Mouse (Mus musculus) midbrain, embryonic 11.5 days (tissue): ENCODE measurements around the gene Fhdc1. TPM values are rescaled to one million over a fixed set of nuclear protein-coding genes. Genes with fewer than 3 reads are reported as not detected.

Source experiments
- ATAC-seq: fragments of 200-750 bp; cut with Nextera tagmentation; 2 replicates; pipeline ENCODE4 v1.8.0; 2017; ENCODE audit warnings: moderate TSS enrichment, moderate library complexity; ENCODE audit not compliant: low FRiP score
- DNase-seq: peaks from one replicate; pipeline ENCODE4 v3.0.0; 2015; ENCODE audit warnings: low spot score; ENCODE audit errors: missing footprints
- H3K27ac ChIP-seq: fragments of 300-500 bp; sonication (generic); 2 replicates; pipeline ENCODE4 v1.5.1; 2014; ENCODE audit warnings: low read depth, low read length
- H3K27me3 ChIP-seq: fragments of 300-500 bp; sonication (generic); 2 replicates; pipeline ENCODE4 v1.6.1; 2014; ENCODE audit warnings: mild to moderate bottlenecking, low read length, moderate library complexity, mixed read lengths; ENCODE audit not compliant: control insufficient read depth, insufficient read depth
- H3K36me3 ChIP-seq: fragments of 300-500 bp; sonication (generic); 2 replicates; pipeline ENCODE4 v1.6.1; 2014; ENCODE audit warnings: mild to moderate bottlenecking, low read length, moderate library complexity, mixed read lengths; ENCODE audit not compliant: control insufficient read depth, insufficient read depth
- H3K4me1 ChIP-seq: fragments of 300-500 bp; sonication (generic); 2 replicates; pipeline ENCODE4 v1.6.1; 2014; ENCODE audit warnings: low read length; ENCODE audit not compliant: control insufficient read depth, insufficient read depth
- H3K4me2 ChIP-seq: fragments of 300-500 bp; sonication (generic); 2 replicates; pipeline ENCODE4 v1.6.1; 2014; ENCODE audit warnings: mild to moderate bottlenecking, moderate library complexity
- H3K4me3 ChIP-seq: fragments of 300-500 bp; sonication (generic); 2 replicates; pipeline ENCODE4 v1.5.1; 2014; ENCODE audit warnings: low read depth, low read length
- H3K9ac ChIP-seq: fragments of 300-500 bp; sonication (generic); 2 replicates; pipeline ENCODE4 v1.6.1; 2014; ENCODE audit warnings: low read length
- H3K9me3 ChIP-seq: fragments of 300-500 bp; sonication (generic); 2 replicates; pipeline ENCODE4 v1.6.1; 2016; ENCODE audit warnings: low read length; ENCODE audit not compliant: control insufficient read depth
- WGBS: fragments of 180-500 bp; shearing (Covaris S2); extraction: QIAGEN DNeasy Blood & Tissue Kit; methylation state at CpG from one replicate; pipeline ENCODE4 v1.1.7; 2014; 5-methylcytosine and 5-hydroxymethylcytosine counted together
- polyA plus RNA-seq: library from polyadenylated mRNA; unstranded; fragments of >200 nt; fragmentation: Nextera tagmentation; extraction: Ambion mirVana; gene quantifications from 2 replicates; pipeline ENCODE4 v1.2.1, GENCODE M21; 2014

Fhdc1 gene
- polyA plus RNA-seq, 1 experiment from 2014 or later: 1.0 TPM

GRCm38 (mm10) chr3:84445838-84446237 lies 34.4 kb downstream of the Fhdc1 start:
- Histone ChIP-seq H3K4me3 (no peak overlapping the region), H3K27ac (no peak overlapping the region), H3K9me3 (no peaks in the 10 kb centered on the region), H3K36me3 (no peaks in the 10 kb centered on the region), H3K27me3 (no peaks in the 10 kb centered on the region), H3K4me1 (peaks cover 3% of the 10 kb centered on the region; the same call in 1 of the 2 replicates), H3K9ac (no peak overlapping the region; the same call in 1 of the 2 replicates), H3K4me2 (peak overlapping the region; percentile 17; the same call in 1 of the 2 replicates)
- ATAC-seq (no peak), DNase-seq (no peak)
- WGBS: 13% methylated on average over 9 of the region's 9 CpGs

- H3K27ac ChIP-seq: no peak overlapping the region
- ATAC-seq (no peak), DNase-seq (no peak)
- 71% methylated on average over 4 of the region's 4 CpGs for WGBS
- no peaks in the 10 kb centered on the region for H3K9me3 ChIP-seq
- H3K4me1 ChIP-seq: peaks cover 3% of the 10 kb centered on the region; the same call in 1 of the 2 replicates
- no peak overlapping the region for H3K4me2 ChIP-seq
- H3K27me3 ChIP-seq: no peaks in the 10 kb centered on the region
- no peak overlapping the region for H3K9ac ChIP-seq
- H3K4me3 ChIP-seq: no peak overlapping the region
- no peaks in the 10 kb centered on the region for H3K36me3 ChIP-seq
Measured at GRCm38 (mm10) chr3:84442890-84443289, 37.3 kb downstream of the Fhdc1 start.

GRCm38 (mm10) chr3:84439431-84440210 lies 40.6 kb downstream of the Fhdc1 start:
- WGBS: 93% methylated on average over 7 of the region's 7 CpGs
- no peaks in the 10 kb centered on the region for H3K9me3 ChIP-seq
- no peak overlapping the region for H3K9ac ChIP-seq
- H3K4me2 ChIP-seq: no peak overlapping the region
- no peaks in the 10 kb centered on the region for H3K4me1 ChIP-seq
- DNase-seq: no peak
- H3K36me3 ChIP-seq: no peaks in the 10 kb centered on the region
- H3K27ac ChIP-seq: no peak overlapping the region
- no peaks in the 10 kb centered on the region for H3K27me3 ChIP-seq
- H3K4me3 ChIP-seq: no peak overlapping the region
- no peak for ATAC-seq

- Histone ChIP-seq H3K4me3 (no peak overlapping the region), H3K27me3 (no peaks in the 10 kb centered on the region), H3K27ac (no peak overlapping the region), H3K9ac (no peak overlapping the region), H3K4me1 (no peaks in the 10 kb centered on the region), H3K9me3 (no peaks in the 10 kb centered on the region), H3K4me2 (no peak overlapping the region), H3K36me3 (no peaks in the 10 kb centered on the region)
- no peak for DNase-seq
- WGBS: 86% methylated on average over 7 of the region's 7 CpGs
- ATAC-seq: no peak
Measured at GRCm38 (mm10) chr3:84438840-84439239, 41.4 kb downstream of the Fhdc1 start.

GRCm38 (mm10) chr3:84438118-84438517 lies 42.1 kb downstream of the Fhdc1 start:
- Histone ChIP-seq H3K9ac (no peak overlapping the region), H3K9me3 (no peaks in the 10 kb centered on the region), H3K4me1 (peaks cover under 1% of the 10 kb centered on the region), H3K4me3 (no peak overlapping the region), H3K27ac (no peak overlapping the region), H3K4me2 (no peak overlapping the region), H3K36me3 (no peaks in the 10 kb centered on the region), H3K27me3 (no peaks in the 10 kb centered on the region)
- DNase-seq (no peak), ATAC-seq (no peak)
- 80% methylated on average over 11 of the region's 11 CpGs for WGBS

GRCm38 (mm10) chr3:84436947-84437346 lies 43.3 kb downstream of the Fhdc1 start:
- DNase-seq (no peak), ATAC-seq (no peak)
- 93% methylated on average over 7 of the region's 7 CpGs for WGBS
- no peaks in the 10 kb centered on the region for H3K36me3 ChIP-seq
- no peaks in the 10 kb centered on the region for H3K9me3 ChIP-seq
- H3K4me3 ChIP-seq: no peak overlapping the region
- no peaks in the 10 kb centered on the region for H3K27me3 ChIP-seq
- no peak overlapping the region for H3K4me2 ChIP-seq
- H3K9ac ChIP-seq: no peak overlapping the region
- no peak overlapping the region for H3K27ac ChIP-seq
- peaks cover 6% of the 10 kb centered on the region for H3K4me1 ChIP-seq

GRCm38 (mm10) chr3:84435288-84436043 lies 44.8 kb downstream of the Fhdc1 start:
- H3K27ac ChIP-seq: no peak overlapping the region
- 40% methylated on average over 11 of the region's 11 CpGs for WGBS
- no peak overlapping the region for H3K4me3 ChIP-seq
- H3K9ac ChIP-seq: no peak overlapping the region
- no peaks in the 10 kb centered on the region for H3K9me3 ChIP-seq
- H3K4me2 ChIP-seq: no peak overlapping the region
- H3K4me1 ChIP-seq: peaks cover 6% of the 10 kb centered on the region
- ATAC-seq (peak; percentile 22; the same call in 1 of the 2 replicates), DNase-seq (peak; percentile 86)
- no peaks in the 10 kb centered on the region for H3K36me3 ChIP-seq
- H3K27me3 ChIP-seq: no peaks in the 10 kb centered on the region

GRCm38 (mm10) chr3:84432797-84433445 lies 47.3 kb downstream of the Fhdc1 start:
- no peaks in the 10 kb centered on the region for H3K36me3 ChIP-seq
- 55% methylated on average over 10 of the region's 10 CpGs for WGBS
- no peak overlapping the region for H3K27ac ChIP-seq
- H3K27me3 ChIP-seq: no peaks in the 10 kb centered on the region
- DNase-seq (no peak), ATAC-seq (peak; percentile 41)
- H3K9ac ChIP-seq: no peak overlapping the region
- no peak overlapping the region for H3K4me2 ChIP-seq
- H3K4me1 ChIP-seq: peaks cover 11% of the 10 kb centered on the region
- H3K9me3 ChIP-seq: no peaks in the 10 kb centered on the region
- H3K4me3 ChIP-seq: no peak overlapping the region

- H3K36me3 ChIP-seq: no peaks in the 10 kb centered on the region
- H3K4me1 ChIP-seq: peaks cover 11% of the 10 kb centered on the region
- H3K27ac ChIP-seq: no peak overlapping the region
- 83% methylated on average over 5 of the region's 5 CpGs for WGBS
- no peak for DNase-seq
- H3K4me3 ChIP-seq: no peak overlapping the region
- ATAC-seq: no peak
- H3K9me3 ChIP-seq: no peaks in the 10 kb centered on the region
- H3K27me3 ChIP-seq: no peaks in the 10 kb centered on the region
- H3K4me2 ChIP-seq: no peak overlapping the region
- no peak overlapping the region for H3K9ac ChIP-seq
Measured at GRCm38 (mm10) chr3:84431257-84431656, 49.0 kb downstream of the Fhdc1 start.
